Mouse (Mus musculus) erythroblast, embryonic 14.5 days (primary cell): ENCODE measurements around the gene Gm38392.

Experiments
- GATA1 ChIP-seq: IDR thresholded peaks from 2 replicates; pipeline ENCODE4 v1.6.1; 2012; ENCODE audit warnings: low read length, inconsistent platforms, mixed read lengths
- TAL1 ChIP-seq: IDR thresholded peaks from 3 replicates; pipeline ENCODE4 v1.6.1; 2012; ENCODE audit warnings: low read length, inconsistent platforms, mixed read lengths

GRCm38 (mm10) chr3:88199541-88200110, 87.4 kb downstream of the Gm38392 start:
- TF ChIP-seq TAL1 (no peak), GATA1 (no peak)
